Mouse (Mus musculus) ES-Bruce4 (cell line): ENCODE data around the gene Shprh. TPM values are rescaled to one million over a fixed set of nuclear protein-coding genes. Genes with fewer than 3 reads are reported as not detected.
"Not testable (repeated sequence)": the region's sequence is repeated elsewhere in the genome, so short reads cannot be mapped to it uniquely, and the experiment has no call there.

Experiments
- H3K27ac ChIP-seq: 2 replicates; pipeline ENCODE4 v1.5.1; 2012; ENCODE audit warnings: low read length, inconsistent platforms; ENCODE audit not compliant: insufficient read depth
- H3K27me3 ChIP-seq: 2 replicates; pipeline ENCODE4 v1.6.1; 2012; ENCODE audit warnings: mild to moderate bottlenecking, low read length, inconsistent platforms; ENCODE audit not compliant: control insufficient read depth, poor library complexity, insufficient read depth, severe bottlenecking
- H3K36me3 ChIP-seq: 2 replicates; pipeline ENCODE4 v1.6.1; 2012; ENCODE audit warnings: inconsistent platforms, mild to moderate bottlenecking, low read length, moderate library complexity; ENCODE audit not compliant: control insufficient read depth, poor library complexity, insufficient read depth, severe bottlenecking
- H3K4me1 ChIP-seq: one replicate; pipeline ENCODE4 v1.8.1; 2011; ENCODE audit warnings: low read length; ENCODE audit not compliant: control insufficient read depth, insufficient read depth
- H3K4me3 ChIP-seq: 2 replicates; pipeline ENCODE4 v1.5.1; 2011; ENCODE audit warnings: low read depth, mild to moderate bottlenecking, low read length
- H3K9ac ChIP-seq: 2 replicates; pipeline ENCODE4 v1.6.1; 2012; ENCODE audit warnings: low read depth, mild to moderate bottlenecking, inconsistent platforms; ENCODE audit not compliant: poor library complexity, severe bottlenecking
- H3K9me3 ChIP-seq: replicated peaks from 2 replicates; pipeline ENCODE4 v1.6.1; 2012; ENCODE audit warnings: mild to moderate bottlenecking, low read length, inconsistent platforms; ENCODE audit not compliant: control insufficient read depth, poor library complexity, insufficient read depth, severe bottlenecking
- CTCF ChIP-seq: IDR thresholded peaks from one replicate; pipeline ENCODE4 v1.8.1; 2011; ENCODE audit warnings: low read depth, low read length
- EP300 ChIP-seq: IDR thresholded peaks from 2 replicates; pipeline ENCODE4 v1.6.1; 2011; ENCODE audit warnings: low read depth, low read length; ENCODE audit not compliant: insufficient read depth
- POLR2A ChIP-seq: IDR thresholded peaks from one replicate; pipeline ENCODE4 v1.8.1; 2011; ENCODE audit warnings: low read length; ENCODE audit not compliant: insufficient read depth
- polyA plus RNA-seq: library from polyadenylated mRNA; stranded (reverse); fragments of >200 nt; gene quantifications from 2 replicates; pipeline ENCODE4 v1.2.4, GENCODE M21; 2011; ENCODE audit warnings: low read depth; ENCODE audit not compliant: missing spikeins, insufficient read depth, insufficient read length

The Shprh gene
- polyA plus RNA-seq, 1 experiment, result 33.8 TPM

DNA sequence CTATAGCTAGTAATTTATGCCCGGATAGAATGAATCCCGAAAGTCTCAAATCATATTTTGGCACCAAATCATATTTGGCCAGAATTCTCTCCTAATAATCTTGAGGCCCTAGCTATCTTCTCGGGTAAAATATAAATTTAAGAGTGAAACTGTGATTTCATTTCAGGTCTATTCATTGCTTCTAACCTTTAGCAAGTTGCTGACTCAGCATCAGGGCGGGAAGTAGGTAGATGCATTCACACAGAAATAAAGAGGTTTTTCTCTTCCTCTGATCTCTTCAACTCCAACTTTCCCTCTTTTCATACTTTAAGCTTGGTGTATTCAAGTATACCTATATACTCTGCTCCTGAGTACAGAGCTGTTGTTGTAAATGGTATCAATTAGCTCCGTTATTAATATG, 30.9 kb downstream of the Shprh start:
- H3K4me1 ChIP-seq, result no peaks in the 10 kb centered on the region
- no peak overlapping the region for H3K9ac ChIP-seq
- H3K4me3 ChIP-seq, result no peak overlapping the region
- peaks cover 17% of the 10 kb centered on the region for H3K36me3 ChIP-seq
- no peak overlapping the region for H3K27ac ChIP-seq
- no peaks in the 10 kb centered on the region for H3K27me3 ChIP-seq
- TF ChIP-seq EP300 (no peak), POLR2A (no peak), CTCF (no peak)
- no peaks in the 10 kb centered on the region for H3K9me3 ChIP-seq

DNA sequence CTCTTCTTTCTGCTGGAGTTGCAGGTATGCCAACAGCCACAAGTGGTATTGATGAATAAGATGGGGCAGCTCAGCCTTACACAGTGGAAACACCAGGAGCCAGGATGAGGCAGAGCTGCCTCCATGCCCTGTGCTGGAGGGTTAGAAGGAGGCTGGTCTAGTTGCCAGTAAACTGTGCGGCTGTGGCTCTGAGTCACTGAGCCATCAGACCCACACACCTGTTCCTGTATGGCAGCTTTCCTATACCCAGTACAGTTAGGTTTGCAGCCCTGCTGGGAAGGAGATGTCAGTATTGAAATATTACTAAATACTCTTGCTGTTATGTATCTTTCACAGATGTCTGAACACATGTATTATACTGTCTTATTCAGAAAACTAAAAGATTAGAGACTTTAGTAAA, 48.1 kb downstream of the Shprh start:
- H3K27me3 ChIP-seq, result no peaks in the 10 kb centered on the region
- H3K4me3 ChIP-seq, result no peak overlapping the region
- TF ChIP-seq POLR2A, result no peak
- no peak for TF ChIP-seq CTCF
- TF ChIP-seq EP300, result no peak
- no peak overlapping the region for H3K27ac ChIP-seq
- H3K9ac ChIP-seq, result no peak overlapping the region
- no peaks in the 10 kb centered on the region for H3K9me3 ChIP-seq
- H3K4me1 ChIP-seq, result no peaks in the 10 kb centered on the region
- H3K36me3 ChIP-seq, result peaks cover 28% of the 10 kb centered on the region

DNA sequence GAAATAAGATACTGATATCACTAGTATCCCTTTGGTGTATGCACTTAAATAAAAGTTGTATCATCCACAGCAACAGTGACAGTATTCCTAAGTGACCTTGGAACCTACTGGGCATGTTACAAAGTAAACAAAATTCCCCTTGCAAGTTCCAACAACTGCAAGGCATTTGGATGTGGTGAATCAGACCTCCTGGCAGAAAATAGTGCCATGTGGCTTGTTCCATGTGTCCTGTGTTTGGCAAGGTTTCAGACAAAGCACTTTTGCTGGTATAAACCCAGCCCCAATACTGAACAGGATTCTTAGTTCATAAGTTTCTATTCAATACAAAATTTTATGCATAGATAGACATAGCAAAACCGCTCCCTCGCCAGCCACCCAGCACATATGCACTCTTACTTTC, 49.1 kb downstream of the Shprh start:
- TF ChIP-seq EP300, result no peak
- TF ChIP-seq POLR2A, result no peak
- no peak for TF ChIP-seq CTCF
- H3K9me3 ChIP-seq, result no peaks in the 10 kb centered on the region
- H3K27ac ChIP-seq, result no peak overlapping the region
- H3K36me3 ChIP-seq, result peaks cover 23% of the 10 kb centered on the region
- no peak overlapping the region for H3K9ac ChIP-seq
- no peak overlapping the region for H3K4me3 ChIP-seq
- no peaks in the 10 kb centered on the region for H3K27me3 ChIP-seq
- H3K4me1 ChIP-seq, result no peaks in the 10 kb centered on the region

DNA sequence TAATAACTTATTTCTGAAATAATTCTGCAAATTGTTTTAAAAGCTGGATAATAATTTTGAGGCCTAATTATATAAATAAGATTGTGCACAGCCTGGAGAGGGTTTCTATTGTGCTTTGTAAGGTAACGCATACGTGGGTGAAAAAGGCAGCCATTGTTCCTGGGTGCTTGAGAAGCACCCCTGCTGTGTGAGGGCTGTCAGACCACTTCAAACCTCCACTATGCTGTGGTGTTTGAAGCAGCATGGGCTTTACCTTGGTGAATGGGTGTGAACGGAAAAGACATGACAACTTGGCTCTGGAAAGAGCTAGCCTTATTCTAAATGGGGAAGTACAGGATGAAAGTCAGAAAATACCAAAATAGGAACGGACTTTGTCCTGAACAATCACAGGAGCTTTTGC, 50.8 kb downstream of the Shprh start:
- peaks cover 16% of the 10 kb centered on the region for H3K36me3 ChIP-seq
- no peak overlapping the region for H3K4me3 ChIP-seq
- H3K9me3 ChIP-seq, result no peaks in the 10 kb centered on the region
- no peak overlapping the region for H3K27ac ChIP-seq
- H3K27me3 ChIP-seq, result no peaks in the 10 kb centered on the region
- TF ChIP-seq CTCF, result no peak
- no peak for TF ChIP-seq EP300
- no peak for TF ChIP-seq POLR2A
- H3K9ac ChIP-seq, result no peak overlapping the region
- no peaks in the 10 kb centered on the region for H3K4me1 ChIP-seq

DNA sequence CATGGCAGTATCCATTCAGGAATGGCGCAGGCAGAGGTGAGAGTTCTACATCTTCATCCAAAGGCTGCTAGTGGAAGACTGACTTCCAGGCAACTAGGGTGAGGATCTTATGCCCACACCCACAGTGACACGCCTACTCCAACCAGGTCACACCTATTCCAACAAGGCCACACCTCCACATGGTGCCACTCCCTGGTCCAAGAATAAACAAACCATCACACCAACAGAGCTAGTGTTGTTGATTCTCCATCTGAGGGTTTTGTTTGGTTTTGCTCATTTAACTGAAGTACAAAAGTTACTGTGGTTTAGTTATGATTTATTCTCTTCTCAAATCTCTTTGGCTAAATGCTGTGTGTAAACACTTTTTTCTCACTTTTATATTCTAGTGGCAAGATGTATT, 56.7 kb downstream of the Shprh start:
- H3K4me1 ChIP-seq, H3K27ac ChIP-seq, H3K9me3 ChIP-seq, H3K4me3 ChIP-seq, H3K9ac ChIP-seq, H3K27me3 ChIP-seq: not testable (repeated sequence)
- peaks cover 16% of the 10 kb centered on the region for H3K36me3 ChIP-seq

DNA sequence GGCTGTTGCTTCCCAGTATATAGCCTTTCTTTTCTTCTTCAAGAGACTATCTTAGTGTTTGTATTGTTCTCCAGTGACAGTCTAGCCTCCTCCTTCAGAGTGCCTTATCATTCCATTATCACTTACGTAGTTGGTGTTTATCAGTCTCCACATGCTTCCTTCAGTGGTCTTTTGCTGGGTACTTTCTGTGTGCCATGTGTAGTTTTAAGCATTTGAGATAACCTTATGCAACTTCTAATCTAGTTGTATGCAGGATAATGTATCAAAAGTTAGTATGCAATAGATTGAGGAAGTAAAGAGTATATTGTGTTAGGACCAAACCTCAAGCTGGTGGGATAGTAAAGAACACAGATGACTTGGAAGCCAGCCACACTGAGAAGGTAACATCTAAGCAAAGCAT, 59.4 kb downstream of the Shprh start:
- Histone ChIP-seq H3K36me3 (peaks cover 18% of the 10 kb centered on the region), H3K4me3 (no peak overlapping the region), H3K4me1 (no peaks in the 10 kb centered on the region), H3K27ac (no peak overlapping the region), H3K27me3 (no peaks in the 10 kb centered on the region), H3K9me3 (0 out of 2 replicates have a peak, but pooled peaks cover 2% of the 10 kb centered on the region), H3K9ac (no peak overlapping the region)
- TF ChIP-seq EP300, result no peak
- TF ChIP-seq CTCF, result no peak
- no peak for TF ChIP-seq POLR2A

DNA sequence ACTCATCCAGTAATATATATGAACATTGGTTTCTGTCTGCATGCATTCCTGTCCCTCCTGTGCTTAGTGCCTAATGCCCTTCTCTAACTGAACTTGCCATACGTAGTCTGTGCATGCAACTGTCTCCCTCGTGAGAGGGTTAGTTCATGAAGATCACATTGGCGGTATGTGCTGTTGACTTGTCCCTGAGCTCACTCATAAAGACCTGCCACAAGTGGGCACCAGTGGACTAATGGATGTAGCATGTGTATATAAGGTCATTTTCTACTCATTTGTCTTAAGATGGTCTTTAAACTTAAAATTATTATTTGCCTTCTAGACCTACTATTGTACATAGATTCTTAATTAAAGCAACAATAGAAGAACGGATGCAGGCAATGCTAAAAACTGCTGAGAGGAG, 62.8 kb downstream of the Shprh start:
- Histone ChIP-seq H3K36me3 (peaks cover 17% of the 10 kb centered on the region), H3K9me3 (0 out of 2 replicates have a peak, but pooled peaks cover 2% of the 10 kb centered on the region), H3K4me1 (no peaks in the 10 kb centered on the region), H3K4me3 (no peak overlapping the region), H3K27ac (no peak overlapping the region), H3K9ac (no peak overlapping the region), H3K27me3 (no peaks in the 10 kb centered on the region)
- TF ChIP-seq POLR2A, result no peak
- TF ChIP-seq CTCF, result no peak
- TF ChIP-seq EP300, result no peak
